Mouse (Mus musculus) testis, adult 2 months (tissue): ENCODE data around the gene Efemp2. TPM values are rescaled to one million over a fixed set of nuclear protein-coding genes. Genes with fewer than 3 reads are reported as not detected.
A peak's percentile ranks its signal among the peaks of the same experiment; 100 is the strongest.

Experiments
- H3K27ac ChIP-seq: fragments of 200-500 bp; 2 replicates; pipeline ENCODE4 v1.5.1; 2012; ENCODE audit warnings: low read depth, low read length; ENCODE audit not compliant: control insufficient read depth, insufficient read depth
- H3K27me3 ChIP-seq: fragments of 200-500 bp; 2 replicates; pipeline ENCODE4 v1.6.1; 2012; ENCODE audit warnings: mild to moderate bottlenecking, low read length, moderate library complexity; ENCODE audit not compliant: control insufficient read depth, insufficient read depth
- H3K36me3 ChIP-seq: fragments of 200-500 bp; 2 replicates; pipeline ENCODE4 v1.6.1; 2012; ENCODE audit warnings: mild to moderate bottlenecking, low read length; ENCODE audit not compliant: control insufficient read depth, insufficient read depth
- H3K4me1 ChIP-seq: fragments of 200-500 bp; 2 replicates; pipeline ENCODE4 v1.6.1; 2012; ENCODE audit warnings: low read length; ENCODE audit not compliant: control insufficient read depth, insufficient read depth
- H3K4me3 ChIP-seq: fragments of 200-500 bp; 2 replicates; pipeline ENCODE4 v1.5.1; 2012; ENCODE audit warnings: low read depth, mild to moderate bottlenecking, low read length, moderate library complexity, mixed read lengths; ENCODE audit not compliant: control insufficient read depth
- CTCF ChIP-seq: fragments of 200-500 bp; IDR thresholded peaks from 2 replicates; pipeline ENCODE4 v1.5.1; 2012; ENCODE audit warnings: low read depth, mild to moderate bottlenecking, inconsistent platforms, low read length, moderate library complexity; ENCODE audit not compliant: control insufficient read depth, insufficient read depth, insufficient replicate concordance
- POLR2A ChIP-seq: fragments of 200-500 bp; IDR thresholded peaks from 2 replicates; pipeline ENCODE4 v1.6.1; 2012; ENCODE audit warnings: low read depth, mild to moderate bottlenecking, inconsistent platforms, low read length, moderate library complexity; ENCODE audit not compliant: control insufficient read depth
- polyA plus RNA-seq: library from polyadenylated mRNA; depleted of rRNA; stranded (reverse); fragments of >200 nt; gene quantifications from 2 replicates; pipeline ENCODE4 v1.2.3, GENCODE M21; 2012

Gene Efemp2
- polyA plus RNA-seq, 1 experiment = 17.3 TPM

DNA sequence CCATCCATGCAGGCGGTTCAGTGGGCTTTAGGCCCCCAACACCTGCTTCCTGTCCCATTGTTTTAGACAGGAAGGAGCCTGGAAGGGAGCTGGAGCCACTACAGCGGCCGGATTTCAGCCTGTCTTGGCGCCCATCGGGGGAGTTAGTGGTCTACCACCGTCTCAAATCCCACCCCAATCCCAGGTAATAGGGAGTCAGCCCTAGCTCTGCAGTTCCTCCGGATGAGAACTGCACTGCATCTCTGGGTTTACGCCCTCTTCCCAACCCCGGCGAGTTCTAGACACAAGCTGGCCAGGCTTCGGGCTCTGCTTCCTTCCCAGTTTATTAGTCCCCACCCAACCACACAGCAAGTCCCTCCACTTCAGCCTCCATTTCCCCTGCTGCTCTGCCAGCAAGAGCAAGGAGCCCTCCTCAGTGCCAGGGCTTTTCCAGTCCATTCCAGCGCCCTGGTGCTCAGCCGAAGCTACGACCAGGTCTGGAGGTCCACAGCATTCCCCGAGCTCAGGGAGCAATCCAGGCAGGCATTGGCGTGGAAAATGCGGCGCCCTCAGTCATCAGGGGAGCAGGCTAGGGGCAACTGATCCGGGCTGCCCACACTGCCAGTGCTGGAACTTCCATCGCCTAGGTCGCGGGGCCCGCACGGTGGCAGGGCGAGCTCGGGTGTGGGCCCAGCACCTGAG lies 17.4 kb upstream of the Efemp2 start:
- Histone ChIP-seq H3K27me3 (no peaks in the 10 kb centered on the region), H3K4me3 (peak overlapping the region; percentile 86), H3K4me1 (peaks cover 22% of the 10 kb centered on the region), H3K27ac (no peak overlapping the region), H3K36me3 (no peaks in the 10 kb centered on the region)
- TF ChIP-seq POLR2A (no peak), CTCF (no peak)

DNA sequence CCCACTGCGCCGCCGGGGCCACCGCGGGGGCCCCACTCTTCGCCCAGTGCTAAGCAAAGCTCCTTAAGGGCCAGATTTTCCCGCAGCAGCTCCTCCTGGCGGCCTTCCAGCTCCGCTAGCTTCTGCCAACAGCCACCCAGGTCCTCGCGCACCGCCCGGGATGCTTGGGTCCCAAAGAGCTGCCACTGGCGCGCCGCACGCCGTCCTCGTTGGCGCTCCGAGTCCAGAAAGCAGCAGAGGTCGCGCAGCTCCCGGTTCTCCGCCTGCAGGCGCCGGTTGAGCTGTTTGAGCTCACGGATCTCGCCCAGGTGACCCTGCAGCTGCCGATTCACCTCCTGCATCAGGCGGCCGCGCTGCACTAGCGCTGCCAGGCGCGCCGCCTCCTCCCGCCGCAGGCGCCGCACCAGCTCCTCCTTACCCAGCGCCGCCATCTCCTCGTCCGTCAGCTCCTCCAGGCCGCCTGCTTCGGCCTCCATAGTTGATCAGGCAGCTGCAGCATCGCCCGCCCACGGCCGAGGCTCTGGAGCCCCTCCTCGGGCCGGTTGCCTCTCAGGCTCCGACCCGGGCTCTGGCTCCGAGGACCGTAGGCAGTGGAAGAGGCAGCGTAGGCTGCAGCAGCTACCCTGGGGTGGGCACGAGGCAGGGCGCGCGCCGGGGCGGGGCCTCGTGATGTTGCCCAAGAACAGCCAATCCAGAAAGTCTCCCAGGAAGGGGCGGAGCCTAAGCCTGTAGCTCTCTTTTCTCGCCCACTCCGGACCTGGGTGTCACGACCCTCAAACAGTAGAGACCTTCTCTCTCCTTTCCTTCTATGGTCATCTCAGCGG lies 16.6 kb upstream of the Efemp2 start:
- Histone ChIP-seq H3K27me3 (no peaks in the 10 kb centered on the region), H3K4me3 (peak overlapping the region; percentile 86), H3K27ac (peak overlapping the region; percentile 74), H3K36me3 (no peaks in the 10 kb centered on the region), H3K4me1 (peaks cover 22% of the 10 kb centered on the region)
- TF ChIP-seq CTCF = no peak
- peak; percentile 54 for TF ChIP-seq POLR2A

DNA sequence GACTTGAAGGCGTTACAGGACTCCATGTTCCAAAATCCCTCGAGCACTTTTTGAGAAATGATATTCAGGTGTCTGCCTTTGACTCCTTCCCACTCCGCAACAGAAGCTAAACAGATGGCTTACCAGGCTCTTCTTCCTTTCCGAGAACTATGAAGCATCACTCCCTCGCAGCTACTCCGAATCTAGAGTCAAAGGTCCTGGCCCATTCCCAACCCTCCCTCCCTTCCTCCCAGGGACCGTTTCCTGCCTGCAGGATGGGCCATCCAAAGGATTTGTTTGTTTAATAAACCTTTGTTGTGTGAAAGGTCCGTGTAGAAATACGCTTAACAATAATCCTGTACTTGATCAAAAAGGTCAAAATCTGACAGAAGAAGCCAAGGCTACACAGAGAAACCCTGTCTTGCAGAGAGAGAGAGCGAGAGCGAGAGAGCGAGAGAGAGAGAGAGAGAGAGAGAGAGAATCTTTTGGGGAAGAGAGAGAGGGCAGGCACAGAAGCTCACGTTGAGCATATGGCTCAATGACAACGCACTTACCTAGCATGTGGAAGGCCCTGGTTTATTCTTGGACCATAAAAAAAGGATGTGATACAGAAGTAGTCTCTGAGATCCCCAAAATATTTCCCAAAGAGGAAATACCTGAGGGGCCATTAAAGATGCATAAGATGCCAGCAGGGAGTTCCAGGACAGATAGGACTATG lies 15.9 kb upstream of the Efemp2 start, which contains the start of gene Ccdc85b:
TSS of gene Ccdc85b (minus strand) at position 149 of the 697 bp plus-strand sequence.
- Histone ChIP-seq H3K27me3 (no peaks in the 10 kb centered on the region), H3K27ac (peak within 1 kb of the TSS; percentile 74), H3K36me3 (no peaks in the 10 kb centered on the region), H3K4me1 (peaks cover 22% of the 10 kb centered on the region), H3K4me3 (peak within 1 kb of the TSS; percentile 86)
- no peak for TF ChIP-seq CTCF
- TF ChIP-seq POLR2A = no peak

DNA sequence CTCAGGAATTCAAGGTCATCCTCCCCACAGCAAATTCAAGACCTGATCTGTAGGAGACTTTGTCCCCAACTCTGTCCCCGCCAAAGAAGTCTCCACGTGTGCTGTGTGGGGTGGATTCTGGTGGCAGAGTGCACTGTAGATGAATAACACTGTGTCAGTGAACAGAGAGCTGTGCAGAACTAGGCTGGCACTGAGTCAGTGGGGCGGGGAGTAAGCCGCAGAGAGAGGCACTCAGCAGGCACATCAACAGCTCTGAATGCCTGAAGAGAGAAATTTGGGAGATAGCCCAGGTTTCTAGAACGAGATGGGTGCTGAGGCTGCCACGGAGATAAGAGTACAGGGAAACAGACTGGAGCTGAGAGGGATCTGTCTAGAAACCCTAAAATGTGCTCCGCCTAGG lies 14.7 kb upstream of the Efemp2 start:
- Histone ChIP-seq H3K36me3 (no peaks in the 10 kb centered on the region), H3K4me3 (no peak overlapping the region), H3K4me1 (peaks cover 22% of the 10 kb centered on the region)

DNA sequence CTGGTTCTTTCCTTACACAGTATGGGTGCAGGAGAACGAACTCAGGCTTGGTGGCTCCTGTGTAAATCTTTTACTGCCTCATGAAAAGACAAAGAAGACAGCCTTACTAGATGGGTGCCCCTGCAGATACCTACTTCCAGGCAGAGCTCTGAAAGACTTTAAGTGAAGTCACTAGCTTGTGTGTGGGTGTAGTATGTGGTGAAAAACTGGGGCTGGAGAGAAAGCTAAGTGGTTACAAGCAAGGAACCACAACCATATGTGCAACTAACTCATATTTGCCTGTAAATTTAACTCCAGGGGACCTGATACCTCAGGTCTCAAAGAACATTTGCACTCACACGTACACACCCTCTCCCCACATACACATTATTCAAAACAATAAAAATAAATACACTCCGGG lies 13.9 kb upstream of the Efemp2 start:
- Histone ChIP-seq H3K27ac (peak overlapping the region; percentile 50), H3K36me3 (no peaks in the 10 kb centered on the region), H3K4me3 (no peak overlapping the region), H3K27me3 (no peaks in the 10 kb centered on the region), H3K4me1 (peaks cover 22% of the 10 kb centered on the region)
- TF ChIP-seq CTCF = no peak

More for the DNA sequence above, 14.7 kb upstream of the Efemp2 start:
- TF ChIP-seq POLR2A (no peak), CTCF (no peak)
- Histone ChIP-seq H3K27me3 (no peaks in the 10 kb centered on the region), H3K27ac (no peak overlapping the region)

DNA sequence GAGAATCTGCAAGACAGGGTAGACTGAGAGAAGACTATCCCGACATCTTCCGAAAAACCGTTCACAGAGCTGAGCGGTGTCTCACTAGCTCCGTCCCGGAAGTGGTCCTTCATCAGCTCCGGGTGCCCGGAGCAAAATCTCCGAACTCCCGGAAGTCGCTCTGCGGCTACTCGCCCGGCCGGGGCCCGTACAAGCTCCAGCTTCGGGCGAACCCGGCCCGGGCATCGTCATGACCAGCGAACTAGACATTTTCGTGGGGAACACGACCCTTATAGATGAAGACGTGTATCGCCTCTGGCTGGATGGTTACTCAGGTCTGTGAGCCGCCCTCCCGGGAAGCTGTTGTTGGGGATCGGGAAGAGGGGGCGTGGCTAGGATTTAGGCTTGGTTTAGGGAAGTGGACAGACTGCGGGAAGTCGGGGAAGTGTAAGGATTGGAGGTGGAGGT lies 13.3 kb upstream of the Efemp2 start, which contains the start of gene Fibp:
TSS of gene Fibp (plus strand) at position 151 of the 447 bp plus-strand sequence.
- Histone ChIP-seq H3K36me3 (no peaks in the 10 kb centered on the region), H3K4me3 (peak within 1 kb of the TSS; percentile 87), H3K4me1 (peaks cover 22% of the 10 kb centered on the region), H3K27me3 (no peaks in the 10 kb centered on the region), H3K27ac (peak within 1 kb of the TSS; percentile 50)
- TF ChIP-seq CTCF (no peak), POLR2A (peak; percentile 73)

DNA sequence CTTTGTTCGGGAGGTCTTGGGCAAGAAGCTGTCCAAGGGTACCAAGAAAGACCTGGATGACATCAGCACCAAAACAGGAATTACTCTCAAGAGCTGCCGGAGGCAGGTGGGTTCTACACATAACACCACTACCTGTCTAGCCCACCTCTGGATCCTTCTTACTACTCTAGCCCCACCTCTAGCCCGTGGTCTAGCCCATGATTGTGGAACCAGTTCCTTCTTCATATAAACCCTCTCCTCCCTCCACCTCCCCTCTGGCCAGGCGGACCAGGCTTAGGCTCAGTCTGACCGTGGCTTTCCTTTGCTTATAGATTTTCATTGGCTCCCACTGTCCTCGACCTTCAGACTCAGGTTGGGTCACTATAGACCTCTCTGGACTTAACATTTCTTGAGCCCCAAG lies 12.3 kb upstream of the Efemp2 start:
- Histone ChIP-seq H3K36me3 (no peaks in the 10 kb centered on the region), H3K4me3 (no peak overlapping the region), H3K27me3 (no peaks in the 10 kb centered on the region), H3K27ac (no peak overlapping the region), H3K4me1 (peaks cover 18% of the 10 kb centered on the region)
- TF ChIP-seq CTCF (no peak), POLR2A (no peak)
